ENCODE assay signal across 12 mouse cellular contexts in the genomic region with DNA sequence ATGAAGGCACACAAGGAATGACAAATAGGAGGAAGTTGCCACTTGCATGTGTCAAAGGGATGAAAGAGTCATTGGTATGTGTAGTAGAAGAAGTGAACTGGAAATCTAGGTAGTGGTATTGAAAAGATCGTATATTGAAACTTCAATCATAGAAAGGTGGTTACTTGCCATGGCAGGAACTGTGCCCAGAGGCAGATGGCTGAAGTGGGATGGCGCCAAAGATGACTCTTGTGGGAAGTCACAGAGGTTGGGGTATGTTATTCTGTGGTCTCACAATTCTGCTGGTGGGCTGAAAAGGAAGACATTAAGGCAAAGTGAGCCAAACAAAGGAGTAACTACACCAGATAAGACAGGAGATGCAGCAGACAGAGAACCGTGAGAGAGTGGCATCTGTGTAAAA.
"Had no signal": no experiment of that assay in that cellular context is flagged by ENCODE, and none has a peak within 500 bp of the region (broad histone marks: within the 10 kb centered on the region; RNA-seq: fewer than 3 reads in every experiment).

No protein-coding gene starts in this region.

- DNase-seq: left cerebral cortex, postnatal 4 days; liver; liver, embryonic 13.5 days; liver, postnatal 0 days; lung, adult 18-20 months; lung, adult 2 months; lung, embryonic 14.5 days; lung, postnatal 10 days; lung, postnatal 14 days; lung, postnatal 36 days; lung, postnatal 4 days; midbrain, embryonic 14.5 days had no signal
